Mouse (Mus musculus) spleen, adult 2 months (tissue): ENCODE measurements around the gene Edem1.

ENCODE experiments used
- CTCF ChIP-seq: fragments of 200-500 bp; IDR thresholded peaks from 2 replicates; pipeline ENCODE4 v1.5.1; 2011; ENCODE audit warnings: mild to moderate bottlenecking, inconsistent platforms; ENCODE audit not compliant: insufficient read depth, insufficient read length, insufficient replicate concordance; ENCODE audit errors: extremely low read depth
- POLR2A ChIP-seq: fragments of 200-500 bp; IDR thresholded peaks from 2 replicates; pipeline ENCODE4 v1.6.1; 2011; ENCODE audit warnings: low read depth, low read length, inconsistent platforms

DNA sequence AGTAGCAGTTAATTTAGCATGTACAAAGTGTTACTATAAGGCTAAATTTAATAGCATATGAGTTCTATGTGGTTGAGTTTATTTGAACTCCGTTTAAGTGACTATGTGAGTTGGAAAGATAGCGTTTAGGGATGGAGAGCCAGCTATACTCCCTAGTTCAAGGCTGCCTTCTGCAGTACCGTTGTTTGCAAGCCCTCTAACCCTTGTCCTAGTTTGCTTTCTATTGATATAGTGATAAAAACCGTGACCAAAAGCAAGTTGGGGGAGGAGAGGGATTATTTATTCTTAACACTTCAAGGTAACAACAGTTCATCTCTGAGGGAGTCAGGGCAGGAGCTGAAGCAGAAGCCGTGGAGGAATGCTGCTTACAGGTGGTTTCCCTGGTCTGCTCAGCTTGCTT is 36.9 kb upstream of the Edem1 start:
- TF ChIP-seq CTCF (no peak), POLR2A (no peak)
